Mouse (Mus musculus): ENCODE results near the gene Igdcc4. TPM values are rescaled to one million over a fixed set of nuclear protein-coding genes. Genes with fewer than 3 reads are reported as not detected.

The Igdcc4 gene
- polyA plus RNA-seq, 1 experiment from 2014 or later = 10.9 TPM

- no peak overlapping the region for H3K9ac ChIP-seq (replicated peaks; ENCODE audit: low read length)
- H3K27ac ChIP-seq (ENCODE audit: low read length) = no peak overlapping the region
- no peak overlapping the region for H3K4me3 ChIP-seq (ENCODE audit: low read length)
- no peaks in the 10 kb centered on the region for H3K9me3 ChIP-seq (ENCODE audit: low read length)
- WGBS = 40% methylated on average over 7 of the region's 7 CpGs
- no peaks in the 10 kb centered on the region for H3K4me1 ChIP-seq (ENCODE audit: insufficient read depth, low read length)
- H3K27me3 ChIP-seq (ENCODE audit: insufficient read depth, low read length) = no peaks in the 10 kb centered on the region
- no peak for ATAC-seq (ENCODE audit: low FRiP score, low TSS enrichment)
- H3K36me3 ChIP-seq (ENCODE audit: insufficient read depth, low read length) = peaks cover 30% of the 10 kb centered on the region
- no peak overlapping the region for H3K4me2 ChIP-seq (replicated peaks; ENCODE audit: low read depth, low read length)
Observed at GRCm38 (mm10) chr9:65084198-65084807, 17.0 kb upstream of the Igdcc4 start.

DNA sequence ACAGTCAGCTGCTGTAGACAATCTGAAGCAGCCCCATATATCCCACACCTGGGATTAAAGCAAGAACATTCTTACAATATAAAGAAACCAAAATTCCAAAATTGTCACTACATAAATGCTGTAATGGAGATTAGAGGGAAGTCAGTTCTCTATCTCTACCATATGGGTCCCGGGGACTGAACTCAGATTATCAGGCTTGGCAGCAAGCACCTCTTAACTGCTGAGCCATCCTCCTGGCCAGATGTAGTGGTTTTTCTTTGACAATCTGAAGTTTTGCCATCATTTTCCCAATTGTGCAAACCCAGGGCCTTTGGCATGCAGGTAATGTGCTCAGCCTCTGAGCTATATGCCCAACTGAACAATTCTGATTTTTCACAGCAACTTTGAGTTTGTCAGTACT, 16.0 kb upstream of the Igdcc4 start:
- H3K9me3 ChIP-seq (ENCODE audit: low read length) = no peaks in the 10 kb centered on the region
- ATAC-seq (ENCODE audit: low FRiP score, low TSS enrichment) = no peak
- WGBS = 96% methylated on average over 1 of the region's 1 CpGs
- no peaks in the 10 kb centered on the region for H3K27me3 ChIP-seq (ENCODE audit: insufficient read depth, low read length)
- no peak overlapping the region for H3K27ac ChIP-seq (ENCODE audit: low read length)
- no peak overlapping the region for H3K4me2 ChIP-seq (replicated peaks; ENCODE audit: low read depth, low read length)
- no peak overlapping the region for H3K4me3 ChIP-seq (ENCODE audit: low read length)
- H3K4me1 ChIP-seq (ENCODE audit: insufficient read depth, low read length) = no peaks in the 10 kb centered on the region
- H3K9ac ChIP-seq (replicated peaks; ENCODE audit: low read length) = no peak overlapping the region
- H3K36me3 ChIP-seq (ENCODE audit: insufficient read depth, low read length) = peaks cover 27% of the 10 kb centered on the region

DNA sequence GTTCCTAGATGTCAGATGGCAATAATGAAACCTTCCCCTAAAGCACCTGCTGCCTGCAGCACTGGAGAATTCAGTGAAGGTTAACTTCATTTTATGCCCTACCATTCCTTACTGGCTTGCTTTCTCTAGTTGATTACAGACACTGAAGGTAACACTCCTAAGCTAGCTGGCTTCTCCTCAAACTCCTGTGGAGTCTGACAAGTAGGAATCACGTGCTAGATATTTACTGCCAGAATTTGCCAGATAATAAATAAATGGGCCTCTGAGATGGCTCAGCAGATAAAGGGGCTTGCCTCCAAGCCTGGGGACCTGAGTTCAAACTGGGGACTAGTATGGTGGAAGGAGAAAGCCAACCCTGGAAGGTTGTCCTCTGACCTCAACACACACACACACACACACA, 14.5 kb upstream of the Igdcc4 start:
- Histone ChIP-seq H3K4me3 (ENCODE audit: low read length) (no peak overlapping the region), H3K36me3 (ENCODE audit: insufficient read depth, low read length) (peaks cover 17% of the 10 kb centered on the region), H3K27ac (ENCODE audit: low read length) (no peak overlapping the region), H3K4me1 (ENCODE audit: insufficient read depth, low read length) (no peaks in the 10 kb centered on the region), H3K4me2 (replicated peaks; ENCODE audit: low read depth, low read length) (no peak overlapping the region), H3K9ac (replicated peaks; ENCODE audit: low read length) (no peak overlapping the region), H3K27me3 (ENCODE audit: insufficient read depth, low read length) (no peaks in the 10 kb centered on the region), H3K9me3 (ENCODE audit: low read length) (no peaks in the 10 kb centered on the region)
- ATAC-seq (ENCODE audit: low FRiP score, low TSS enrichment) = no peak
- WGBS = 39% methylated on average over 1 of the region's 1 CpGs

DNA sequence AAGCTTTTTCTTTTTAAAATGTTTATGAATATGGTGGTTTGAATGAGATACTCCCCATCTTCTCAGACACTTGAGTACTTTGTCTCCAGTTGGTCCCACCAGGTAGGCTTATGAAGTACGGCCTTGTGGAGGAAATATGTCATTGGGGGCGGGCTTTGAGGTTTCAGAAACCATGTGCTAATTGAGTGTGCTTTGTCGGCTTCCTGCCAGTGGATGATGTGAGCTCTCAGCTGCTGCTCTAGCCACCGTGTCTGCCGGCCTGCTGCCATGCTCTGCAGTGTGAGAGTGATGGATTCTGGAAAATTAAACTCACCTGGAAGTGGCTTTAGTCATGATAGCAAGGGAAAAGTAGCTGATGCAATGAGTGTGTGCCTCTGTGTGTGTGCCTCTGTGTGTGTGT, 13.8 kb upstream of the Igdcc4 start:
- ATAC-seq (ENCODE audit: low FRiP score, low TSS enrichment) = no peak
- no peak overlapping the region for H3K4me2 ChIP-seq (replicated peaks; ENCODE audit: low read depth, low read length)
- no peaks in the 10 kb centered on the region for H3K9me3 ChIP-seq (ENCODE audit: low read length)
- 0 out of 2 replicates have a peak, but pooled peaks cover 11% of the 10 kb centered on the region for H3K36me3 ChIP-seq (ENCODE audit: insufficient read depth, low read length)
- WGBS = 42% methylated on average over 5 of the region's 5 CpGs
- no peak overlapping the region for H3K4me3 ChIP-seq (ENCODE audit: low read length)
- H3K27me3 ChIP-seq (ENCODE audit: insufficient read depth, low read length) = no peaks in the 10 kb centered on the region
- no peak overlapping the region for H3K27ac ChIP-seq (ENCODE audit: low read length)
- H3K4me1 ChIP-seq (ENCODE audit: insufficient read depth, low read length) = no peaks in the 10 kb centered on the region
- no peak overlapping the region for H3K9ac ChIP-seq (replicated peaks; ENCODE audit: low read length)

DNA sequence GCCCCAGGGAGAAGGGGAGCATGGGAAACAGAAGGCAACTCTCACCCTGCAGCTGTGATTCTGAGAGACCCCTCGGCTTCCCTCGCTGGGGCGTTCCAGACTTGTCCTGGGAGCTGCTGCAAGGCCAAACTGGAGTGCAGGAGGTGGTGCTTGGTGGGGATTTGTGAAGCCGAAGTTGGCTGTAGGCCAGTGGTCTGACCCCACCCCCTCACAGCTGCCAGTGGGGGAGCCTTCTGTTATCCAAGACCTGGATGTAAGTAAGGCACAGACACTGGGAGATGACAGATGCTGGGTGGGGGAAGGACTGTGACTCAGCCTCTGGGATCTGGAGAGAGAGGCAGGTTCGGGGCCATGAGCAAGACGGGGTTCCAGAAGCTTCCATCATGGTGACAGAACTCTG, 7.0 kb upstream of the Igdcc4 start:
- Histone ChIP-seq H3K9ac (replicated peaks; ENCODE audit: low read length) (no peak overlapping the region), H3K27me3 (ENCODE audit: insufficient read depth, low read length) (no peaks in the 10 kb centered on the region), H3K9me3 (ENCODE audit: low read length) (no peaks in the 10 kb centered on the region), H3K4me1 (ENCODE audit: insufficient read depth, low read length) (0 out of 2 replicates have a peak, but pooled peaks cover 2% of the 10 kb centered on the region), H3K36me3 (ENCODE audit: insufficient read depth, low read length) (no peaks in the 10 kb centered on the region), H3K4me3 (ENCODE audit: low read length) (no peak overlapping the region), H3K27ac (ENCODE audit: low read length) (no peak overlapping the region), H3K4me2 (replicated peaks; ENCODE audit: low read depth, low read length) (no peak overlapping the region)
- ATAC-seq (ENCODE audit: low FRiP score, low TSS enrichment) = peak; percentile 75; the same call in 1 of the 2 replicates
- 50% methylated on average over 6 of the region's 6 CpGs for WGBS

DNA sequence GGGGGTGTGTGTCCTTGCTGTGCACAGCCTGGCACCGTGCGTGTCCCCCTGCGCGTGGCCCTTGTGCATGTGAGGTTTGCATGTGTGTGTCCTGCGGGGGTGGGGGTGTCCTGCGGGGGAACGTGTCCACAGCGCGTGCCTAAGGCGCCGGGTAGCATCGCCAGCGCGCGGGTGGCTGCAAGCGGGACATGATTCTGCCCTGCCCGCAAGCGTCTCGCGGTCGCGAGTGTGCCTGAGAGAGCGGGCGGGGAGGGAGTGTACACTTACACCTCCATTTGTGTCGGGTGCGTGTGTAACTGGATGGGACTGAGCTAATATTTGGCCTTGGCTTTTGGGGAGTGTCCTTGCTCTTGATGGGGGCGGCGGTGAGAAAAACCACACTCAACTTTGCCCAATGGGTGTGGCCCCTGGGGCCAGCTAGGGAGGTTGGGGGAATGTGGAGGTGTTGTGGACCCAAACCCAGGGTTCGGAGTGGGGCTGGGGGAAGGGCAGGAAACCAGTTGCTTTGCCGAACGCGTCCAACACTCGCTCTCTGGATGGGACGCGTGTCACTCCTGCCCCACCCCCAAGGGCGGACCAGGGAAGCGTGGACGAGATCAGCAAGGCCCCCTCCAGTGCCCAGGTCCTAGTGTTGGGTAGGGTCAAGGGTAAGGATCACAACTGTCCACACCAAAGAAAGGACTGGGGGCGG, 545 bp downstream of the Igdcc4 start:
- peak overlapping the region; percentile 58; the same call in 1 of the 2 replicates for H3K27ac ChIP-seq (ENCODE audit: low read length)
- WGBS = 0% methylated on average over 39 of the region's 39 CpGs
- peaks cover 5% of the 10 kb centered on the region; the same call in 1 of the 2 replicates for H3K9me3 ChIP-seq (ENCODE audit: low read length)
- H3K9ac ChIP-seq (replicated peaks; ENCODE audit: low read length) = peak overlapping the region; percentile 75
- no peaks in the 10 kb centered on the region for H3K36me3 ChIP-seq (ENCODE audit: insufficient read depth, low read length)
- 0 out of 2 replicates have a peak, but pooled peaks cover 4% of the 10 kb centered on the region for H3K4me1 ChIP-seq (ENCODE audit: insufficient read depth, low read length)
- H3K27me3 ChIP-seq (ENCODE audit: insufficient read depth, low read length) = no peaks in the 10 kb centered on the region; the same call in 1 of the 2 replicates
- H3K4me3 ChIP-seq (ENCODE audit: low read length) = peak overlapping the region; percentile 78
- peak overlapping the region; percentile 100 for H3K4me2 ChIP-seq (replicated peaks; ENCODE audit: low read depth, low read length)
- ATAC-seq (ENCODE audit: low FRiP score, low TSS enrichment) = peak; percentile 63

DNA sequence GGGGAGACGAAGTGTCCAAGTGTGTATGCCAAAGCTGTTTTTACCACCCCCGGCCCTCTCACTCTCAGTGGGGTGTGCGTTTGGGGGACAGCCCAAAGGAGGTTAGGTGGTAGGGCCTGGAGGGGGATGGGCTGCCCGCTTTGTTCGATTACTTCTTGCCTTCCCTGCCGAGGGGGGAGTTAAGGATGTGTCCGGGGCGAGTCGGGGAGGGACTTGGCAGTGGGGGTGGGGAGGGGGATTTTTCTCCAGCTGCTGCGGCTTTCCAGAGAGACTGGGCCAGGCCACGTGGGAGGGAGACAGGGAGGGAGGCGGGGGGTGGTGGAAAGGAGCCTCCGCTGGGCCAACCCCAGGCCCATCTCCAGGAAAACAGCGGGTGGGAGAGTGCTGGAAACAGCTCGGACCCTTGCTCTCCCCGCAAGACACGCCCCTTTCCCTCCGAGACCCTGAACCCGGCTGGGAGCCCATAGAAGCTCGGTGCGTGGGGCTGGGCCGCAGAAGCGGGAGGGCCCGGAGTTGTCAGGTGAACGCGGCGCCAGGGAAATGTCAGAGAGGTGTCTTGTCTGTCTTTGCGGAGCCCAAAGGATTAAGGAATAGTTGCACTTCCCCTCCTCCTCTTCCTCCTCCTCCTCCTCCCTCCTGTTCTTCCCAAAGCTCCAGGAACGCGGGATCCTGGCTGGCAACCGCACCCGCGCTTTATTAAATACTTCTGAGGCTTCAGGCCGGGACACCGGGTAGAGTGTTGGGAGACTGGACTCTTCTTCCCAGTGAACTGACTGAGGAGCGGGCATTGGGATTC, 1.3 kb downstream of the Igdcc4 start:
- no peak overlapping the region; the same call in 1 of the 2 replicates for H3K27ac ChIP-seq (ENCODE audit: low read length)
- peak; percentile 69 for ATAC-seq (ENCODE audit: low FRiP score, low TSS enrichment)
- H3K4me3 ChIP-seq (ENCODE audit: low read length) = peak overlapping the region; percentile 78
- H3K4me2 ChIP-seq (replicated peaks; ENCODE audit: low read depth, low read length) = peak overlapping the region; percentile 100
- H3K27me3 ChIP-seq (ENCODE audit: insufficient read depth, low read length) = no peaks in the 10 kb centered on the region; the same call in 1 of the 2 replicates
- H3K36me3 ChIP-seq (ENCODE audit: insufficient read depth, low read length) = no peaks in the 10 kb centered on the region
- H3K4me1 ChIP-seq (ENCODE audit: insufficient read depth, low read length) = 0 out of 2 replicates have a peak, but pooled peaks cover 4% of the 10 kb centered on the region
- peaks cover 5% of the 10 kb centered on the region; the same call in 1 of the 2 replicates for H3K9me3 ChIP-seq (ENCODE audit: low read length)
- peak overlapping the region; percentile 75 for H3K9ac ChIP-seq (replicated peaks; ENCODE audit: low read length)
- WGBS = 2% methylated on average over 36 of the region's 36 CpGs

- Histone ChIP-seq H3K36me3 (ENCODE audit: insufficient read depth, low read length) (no peaks in the 10 kb centered on the region), H3K4me2 (replicated peaks; ENCODE audit: low read depth, low read length) (peak overlapping the region; percentile 100), H3K9ac (replicated peaks; ENCODE audit: low read length) (peak overlapping the region; percentile 75), H3K9me3 (ENCODE audit: low read length) (peaks cover 5% of the 10 kb centered on the region; the same call in 1 of the 2 replicates), H3K27ac (ENCODE audit: low read length) (no peak overlapping the region), H3K4me1 (ENCODE audit: insufficient read depth, low read length) (0 out of 2 replicates have a peak, but pooled peaks cover 4% of the 10 kb centered on the region), H3K27me3 (ENCODE audit: insufficient read depth, low read length) (no peaks in the 10 kb centered on the region; the same call in 1 of the 2 replicates), H3K4me3 (ENCODE audit: low read length) (peak overlapping the region; percentile 78)
- 37% methylated on average over 8 of the region's 8 CpGs for WGBS
- ATAC-seq (ENCODE audit: low FRiP score, low TSS enrichment) = no peak
Observed at GRCm38 (mm10) chr9:65103173-65103752, 2.0 kb downstream of the Igdcc4 start.

- Histone ChIP-seq H3K36me3 (ENCODE audit: insufficient read depth, low read length) (no peaks in the 10 kb centered on the region), H3K4me2 (replicated peaks; ENCODE audit: low read depth, low read length) (no peak overlapping the region), H3K9ac (replicated peaks; ENCODE audit: low read length) (no peak overlapping the region), H3K27ac (ENCODE audit: low read length) (no peak overlapping the region), H3K4me3 (ENCODE audit: low read length) (no peak overlapping the region), H3K27me3 (ENCODE audit: insufficient read depth, low read length) (no peaks in the 10 kb centered on the region; the same call in 1 of the 2 replicates), H3K9me3 (ENCODE audit: low read length) (no peaks in the 10 kb centered on the region), H3K4me1 (ENCODE audit: insufficient read depth, low read length) (peaks cover 17% of the 10 kb centered on the region)
- ATAC-seq (ENCODE audit: low FRiP score, low TSS enrichment) = no peak
- 56% methylated on average over 4 of the region's 4 CpGs for WGBS
Observed at GRCm38 (mm10) chr9:65106821-65107220, 5.5 kb downstream of the Igdcc4 start.
